Mouse (Mus musculus) urinary bladder, postnatal 14 days (tissue): ENCODE measurements at regions not wholly inside any gene's neighbourhood (a gene's known extent, or its start where the extent isn't known, plus 50 kb on each side); places are given as distances from the start of the nearest gene placed in this dataset.

Experiments used
- DNase-seq: peaks from one replicate; pipeline ENCODE4 v3.0.0; 2021; ENCODE audit warnings: low spot score

DNA sequence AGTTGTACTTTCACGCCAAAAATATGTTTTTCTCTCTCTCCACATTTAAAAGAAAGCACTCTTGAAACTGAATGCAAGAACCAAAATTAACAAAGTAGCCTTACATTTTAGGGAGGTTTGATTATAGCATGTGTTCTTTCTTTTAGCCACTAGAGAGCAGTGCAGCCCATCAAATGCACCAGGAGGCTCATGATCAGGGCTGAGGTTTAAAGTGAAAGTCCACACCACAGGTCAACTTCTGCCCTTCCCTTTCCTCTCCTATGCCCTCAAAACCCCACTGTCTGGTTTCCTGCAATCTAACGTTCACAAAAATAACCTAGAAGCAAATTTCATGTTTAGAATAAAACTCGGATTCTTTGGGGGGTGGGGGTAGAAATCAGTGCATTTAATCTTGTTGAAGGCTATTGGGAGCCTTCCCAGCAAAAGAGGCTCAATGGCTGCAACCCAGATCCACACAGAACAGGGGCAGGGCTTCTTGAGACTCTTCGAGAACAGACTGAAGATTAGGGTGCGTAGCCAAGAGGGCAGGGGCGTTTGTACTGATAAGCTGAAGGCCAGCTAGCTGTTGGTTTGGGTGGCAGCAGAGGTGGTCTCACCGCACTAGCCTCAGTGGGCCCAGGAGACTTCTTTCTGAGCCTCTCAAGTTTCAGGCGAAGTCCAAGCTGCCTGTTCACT is 59.3 kb upstream of the Zfp770 start:
- peak; percentile 20 for DNase-seq

DNA sequence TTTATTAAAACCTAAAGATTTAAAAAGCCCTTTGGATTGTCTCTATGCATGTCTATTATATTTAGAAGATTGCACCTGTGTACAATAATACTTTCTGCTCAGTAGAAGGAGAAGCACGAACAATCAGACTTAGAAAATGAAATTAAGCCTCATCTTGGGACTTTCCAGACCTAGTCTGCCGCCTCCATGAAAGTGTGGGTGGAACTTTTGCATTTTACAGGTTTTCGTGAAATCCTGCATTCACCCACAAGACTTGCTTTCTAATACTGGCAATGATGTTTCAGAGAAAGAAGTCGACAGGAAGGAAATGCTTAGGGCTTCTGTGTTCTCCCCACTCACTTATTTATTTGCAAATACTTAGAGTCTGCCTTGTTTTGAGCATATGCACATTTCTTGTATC is 58.3 kb upstream of the Zfp770 start:
- no peak for DNase-seq
